Comparison of ENCODE assay signal across 21 mouse cellular contexts in genomic region chr9:5410988-5411568, GRCm38 (mm10).
"Had no signal": no experiment of that assay in that cellular context is flagged by ENCODE, and none has a peak within 500 bp of the region (broad histone marks: within the 10 kb centered on the region; RNA-seq: fewer than 3 reads in every experiment).

No protein-coding gene starts in this region.

- H3K9ac ChIP-seq: liver, embryonic 13.5 days; liver, embryonic 15.5 days; liver, postnatal 0 days; lung, embryonic 15.5 days; midbrain, embryonic 12.5 days had no signal

- ATAC-seq: liver, postnatal 0 days; lung, postnatal 0 days; midbrain, embryonic 16.5 days had no signal

- H3K4me2 ChIP-seq: liver, embryonic 13.5 days; liver, embryonic 15.5 days; lung, embryonic 15.5 days; midbrain, embryonic 12.5 days had no signal

- H3K4me1 ChIP-seq: liver, embryonic 13.5 days; liver, embryonic 15.5 days; lung, embryonic 15.5 days; megakaryocyte, embryonic 14.5 days; midbrain, embryonic 12.5 days had no signal

- H3K4me3 ChIP-seq: liver, embryonic 13.5 days; liver, embryonic 15.5 days; lung, embryonic 15.5 days; megakaryocyte, embryonic 14.5 days; midbrain, embryonic 10.5 days; midbrain, embryonic 12.5 days; myocyte had no signal

- H3K27ac ChIP-seq: liver, embryonic 13.5 days; liver, embryonic 15.5 days; lung, embryonic 15.5 days; macrophage; midbrain, embryonic 10.5 days; midbrain, embryonic 12.5 days had no signal

- H3K9me3 ChIP-seq: liver, embryonic 13.5 days; liver, embryonic 15.5 days; lung, embryonic 15.5 days; megakaryocyte, embryonic 14.5 days; midbrain, embryonic 10.5 days; midbrain, embryonic 12.5 days had no signal

- DNase-seq: liver, embryonic 13.5 days; liver, postnatal 0 days; lung, adult 2 months; lung, postnatal 14 days; lung, postnatal 36 days; midbrain, embryonic 14.5 days; right cerebral cortex, postnatal 14 days; right cerebral cortex, postnatal 4 days; spleen, adult 18-20 months; thymus, adult 18-20 months; thymus, postnatal 14 days; thymus, postnatal 36 days had no signal

- H3K27me3 ChIP-seq: liver, embryonic 13.5 days; liver, embryonic 15.5 days; lung, embryonic 15.5 days; megakaryocyte, embryonic 14.5 days; midbrain, embryonic 12.5 days had no signal

- H3K36me3 ChIP-seq: liver, embryonic 13.5 days; liver, embryonic 15.5 days; lung, embryonic 15.5 days; midbrain, embryonic 10.5 days; midbrain, embryonic 12.5 days had no signal
